Mouse (Mus musculus): ENCODE data around the gene 1700017N19Rik.

The 1700017N19Rik gene

DNA sequence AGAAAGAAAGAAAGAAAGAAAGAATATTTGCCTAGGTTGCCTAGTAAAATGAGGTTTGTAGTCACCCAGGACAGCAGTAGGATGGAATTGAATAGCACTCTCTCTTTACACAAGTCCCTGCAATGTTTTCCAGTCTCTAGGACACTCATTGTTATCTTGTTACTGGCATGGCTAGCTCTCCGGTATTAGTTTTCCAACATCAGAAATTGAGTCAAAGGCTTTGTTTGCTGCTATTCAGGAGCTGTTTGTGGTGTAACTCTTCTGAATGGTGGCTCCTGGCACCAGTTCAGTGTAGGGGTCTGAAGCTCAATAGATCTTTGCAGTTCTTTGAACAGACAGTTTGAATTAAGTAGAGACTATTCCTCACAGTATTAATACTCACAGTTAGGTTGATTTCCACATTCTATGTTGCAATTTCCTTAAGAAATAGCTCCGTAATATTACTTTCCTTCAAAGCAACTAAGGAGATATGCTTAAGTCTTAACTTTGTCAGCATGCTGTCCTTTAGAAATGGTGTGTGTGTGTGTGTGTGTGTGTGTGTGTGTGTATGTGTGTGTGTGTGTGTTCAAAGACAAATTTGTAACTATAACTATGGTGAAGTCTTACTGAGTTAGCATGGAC lies 71.8 kb downstream of the 1700017N19Rik start:
- DNase-seq (ENCODE audit: low read depth, low spot score) = no peak
